Mouse (Mus musculus): ENCODE data around the gene Tenm4. TPM values are rescaled to one million over a fixed set of nuclear protein-coding genes. Genes with fewer than 3 reads are reported as not detected.

The Tenm4 gene
- polyA plus RNA-seq, 1 experiment from 2014 or later, result 33.1 TPM

DNA sequence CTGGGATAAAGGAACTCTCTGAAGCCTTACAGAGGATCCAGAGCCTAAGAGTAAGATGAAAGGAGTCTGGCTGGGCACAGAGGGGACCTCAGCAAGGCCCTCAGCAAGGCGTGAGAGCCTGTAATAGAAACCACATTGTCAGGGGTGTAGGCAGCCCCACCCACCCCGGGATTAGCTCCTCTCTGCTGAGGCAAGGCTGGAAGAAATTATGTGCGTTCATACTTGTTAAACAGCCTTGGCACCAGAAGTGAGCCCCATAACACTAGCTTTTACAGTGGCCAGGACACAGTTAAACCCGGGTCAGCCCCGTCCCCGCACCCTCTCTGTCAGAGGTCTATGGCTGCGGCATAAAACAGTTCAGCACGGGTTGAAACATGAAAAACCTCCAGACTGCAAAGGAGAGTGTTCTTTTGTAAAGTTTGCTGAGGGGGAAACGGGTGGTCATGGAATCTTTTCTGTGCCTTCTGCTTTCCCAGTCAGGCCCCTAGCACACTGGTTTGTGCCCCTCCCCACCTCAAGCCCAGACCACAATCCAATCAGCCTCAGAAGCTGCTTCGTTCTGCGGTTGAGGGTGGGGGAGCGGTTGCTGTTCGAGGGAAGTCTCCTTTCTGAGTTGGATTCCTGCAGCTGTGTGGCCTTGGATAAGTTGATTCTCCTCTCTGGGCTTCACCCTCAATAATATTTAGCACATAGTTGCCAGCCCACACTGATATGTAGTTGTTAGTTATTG, 486.2 kb downstream of the Tenm4 start:
- no peak for ATAC-seq (ENCODE audit: low FRiP score)
- no peak overlapping the region for H3K4me3 ChIP-seq
- H3K27ac ChIP-seq, result no peak overlapping the region
- H3K9me3 ChIP-seq, result no peaks in the 10 kb centered on the region
- H3K27me3 ChIP-seq, result 0 out of 2 replicates have a peak, but pooled peaks cover 6% of the 10 kb centered on the region
- H3K36me3 ChIP-seq, result no peaks in the 10 kb centered on the region
- peaks cover 56% of the 10 kb centered on the region for H3K4me1 ChIP-seq (replicated peaks)
- H3K9ac ChIP-seq, result no peak overlapping the region
- 14% methylated on average over 13 of the region's 13 CpGs for WGBS
- H3K4me2 ChIP-seq, result no peak overlapping the region

DNA sequence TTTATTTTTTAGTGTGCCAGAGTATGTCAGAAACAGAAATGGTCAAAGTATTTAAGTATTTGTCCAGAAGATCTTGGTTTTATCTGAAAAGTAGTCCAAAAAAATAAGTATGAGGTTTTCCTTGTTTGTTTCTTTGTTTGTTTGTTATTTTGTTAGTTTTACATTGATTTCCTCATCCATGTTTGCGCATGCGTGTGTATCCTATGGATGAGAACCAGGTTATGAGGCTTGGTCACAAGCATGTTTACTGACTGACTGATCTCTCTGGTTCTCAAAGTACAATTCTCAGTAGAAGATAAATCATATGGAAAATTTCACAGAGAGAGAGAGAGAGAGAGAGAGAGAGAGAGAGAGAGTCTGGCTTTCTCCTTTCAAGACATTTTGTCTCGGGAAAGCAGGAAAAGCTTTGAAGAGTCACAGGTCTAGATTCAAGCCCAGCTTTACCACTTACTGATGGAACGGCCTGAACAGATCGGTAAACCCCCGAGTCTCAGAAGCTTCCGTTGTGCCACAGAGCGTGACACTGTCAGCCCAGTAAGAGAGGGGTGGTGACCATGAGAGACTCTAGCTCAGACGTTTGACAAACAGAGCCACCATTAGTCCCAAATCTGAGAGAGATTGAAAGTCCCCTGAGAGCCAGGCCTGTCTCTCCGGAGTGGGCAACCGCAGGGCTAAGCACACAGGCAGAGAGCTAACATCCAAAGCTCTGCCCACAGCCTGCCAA, 487.0 kb downstream of the Tenm4 start:
- Histone ChIP-seq H3K27me3 (0 out of 2 replicates have a peak, but pooled peaks cover 6% of the 10 kb centered on the region), H3K9ac (no peak overlapping the region), H3K4me1 (replicated peaks) (peaks cover 55% of the 10 kb centered on the region), H3K27ac (no peak overlapping the region), H3K4me2 (no peak overlapping the region), H3K4me3 (no peak overlapping the region), H3K36me3 (no peaks in the 10 kb centered on the region), H3K9me3 (no peaks in the 10 kb centered on the region)
- no peak for ATAC-seq (ENCODE audit: low FRiP score)
- 68% methylated on average over 11 of the region's 11 CpGs for WGBS

DNA sequence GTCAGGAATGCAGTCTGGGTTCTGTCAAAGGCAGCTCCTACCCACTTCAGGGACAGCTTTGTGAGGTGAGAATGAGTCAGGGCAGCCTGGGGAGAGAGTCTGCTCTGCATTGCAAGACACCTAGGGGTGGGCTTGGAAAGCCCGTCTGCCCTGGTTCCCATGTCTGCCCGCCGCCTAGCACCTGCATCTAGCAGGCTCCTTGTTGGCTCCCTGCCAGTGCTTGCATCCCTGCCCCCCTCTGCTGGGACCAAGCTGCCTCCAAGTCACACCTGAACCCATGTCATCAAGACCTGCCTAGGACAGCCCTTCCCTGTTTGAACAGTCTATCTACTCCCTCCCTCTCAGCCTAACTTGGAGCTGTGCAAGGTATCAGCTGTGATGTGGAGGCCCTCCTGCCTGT, 489.9 kb downstream of the Tenm4 start:
- Histone ChIP-seq H3K4me2 (no peak overlapping the region), H3K4me1 (replicated peaks) (peaks cover 43% of the 10 kb centered on the region), H3K27me3 (no peaks in the 10 kb centered on the region), H3K4me3 (no peak overlapping the region), H3K27ac (peak overlapping the region; percentile 37; the same call in 1 of the 2 replicates), H3K9ac (no peak overlapping the region), H3K36me3 (no peaks in the 10 kb centered on the region), H3K9me3 (no peaks in the 10 kb centered on the region)
- 74% methylated on average over 3 of the region's 3 CpGs for WGBS
- ATAC-seq (ENCODE audit: low FRiP score), result peak; percentile 44; the same call in 1 of the 2 replicates

DNA sequence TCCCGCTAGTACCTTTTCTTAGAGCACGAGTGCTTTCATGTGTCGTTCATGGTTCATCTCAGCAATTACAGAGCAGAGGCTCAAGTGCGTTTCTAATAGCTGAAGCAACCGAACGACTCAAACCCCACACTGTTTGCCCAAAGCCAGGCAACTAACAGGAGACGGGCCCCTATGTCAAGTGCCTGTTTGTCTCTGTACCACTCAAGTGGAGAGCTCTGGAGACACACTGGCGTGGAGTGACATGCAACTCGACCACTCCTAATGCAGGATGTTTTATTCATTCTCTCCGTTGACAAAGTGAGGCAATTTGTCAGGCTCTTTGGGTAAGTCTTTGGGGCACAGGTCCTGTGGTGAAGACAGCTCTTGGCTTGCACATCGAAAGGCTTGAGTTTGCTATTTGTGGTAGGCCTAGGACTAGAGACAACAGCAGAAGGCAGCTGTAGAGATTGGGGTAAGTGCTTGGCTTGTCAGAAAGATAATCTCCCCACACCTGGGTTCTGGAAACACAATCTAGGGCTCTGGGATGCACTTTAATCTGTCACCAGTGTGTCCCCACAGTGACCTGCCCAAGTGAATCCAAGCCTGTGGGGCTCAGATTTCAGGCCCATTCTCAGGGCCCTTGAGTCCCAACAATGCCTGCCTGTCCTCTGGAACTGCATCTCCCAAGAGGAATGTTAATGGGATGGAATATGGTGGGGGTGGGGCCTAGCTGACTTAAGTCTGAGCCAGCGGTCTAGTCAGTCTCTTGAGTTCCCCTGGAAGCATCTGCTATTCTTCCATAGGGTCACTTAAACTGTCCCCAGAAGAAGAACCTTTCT, 490.5 kb downstream of the Tenm4 start:
- Histone ChIP-seq H3K4me1 (replicated peaks) (peaks cover 43% of the 10 kb centered on the region), H3K27ac (peak overlapping the region; percentile 37; the same call in 1 of the 2 replicates), H3K27me3 (no peaks in the 10 kb centered on the region), H3K9me3 (no peaks in the 10 kb centered on the region), H3K36me3 (no peaks in the 10 kb centered on the region), H3K4me2 (no peak overlapping the region), H3K4me3 (no peak overlapping the region), H3K9ac (no peak overlapping the region)
- WGBS, result 32% methylated on average over 12 of the region's 12 CpGs
- ATAC-seq (ENCODE audit: low FRiP score), result 0 out of 2 replicates have a peak, but pooled peaks have one; percentile 3

DNA sequence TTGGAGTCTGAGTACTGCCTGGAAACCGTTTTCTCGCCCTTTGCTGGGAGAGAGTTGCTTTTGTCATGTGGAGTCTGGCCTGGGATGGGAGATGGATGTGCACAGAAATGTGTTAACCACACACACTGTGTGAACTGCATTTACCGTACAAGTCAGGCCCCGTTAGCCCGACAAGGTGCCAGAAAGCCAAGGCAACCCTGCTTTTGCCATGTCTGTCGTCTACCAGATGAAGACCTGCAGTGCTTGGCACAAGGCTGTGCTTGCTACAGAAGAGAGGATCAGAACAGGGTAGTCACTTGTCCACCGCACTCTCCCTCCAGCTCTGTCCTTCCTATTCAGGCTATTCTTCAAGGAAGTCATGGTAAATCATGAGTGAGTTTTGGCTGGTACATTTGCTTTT, 492.3 kb downstream of the Tenm4 start:
- H3K27ac ChIP-seq, result peak overlapping the region; percentile 52
- peak; percentile 33; the same call in 1 of the 2 replicates for ATAC-seq (ENCODE audit: low FRiP score)

DNA sequence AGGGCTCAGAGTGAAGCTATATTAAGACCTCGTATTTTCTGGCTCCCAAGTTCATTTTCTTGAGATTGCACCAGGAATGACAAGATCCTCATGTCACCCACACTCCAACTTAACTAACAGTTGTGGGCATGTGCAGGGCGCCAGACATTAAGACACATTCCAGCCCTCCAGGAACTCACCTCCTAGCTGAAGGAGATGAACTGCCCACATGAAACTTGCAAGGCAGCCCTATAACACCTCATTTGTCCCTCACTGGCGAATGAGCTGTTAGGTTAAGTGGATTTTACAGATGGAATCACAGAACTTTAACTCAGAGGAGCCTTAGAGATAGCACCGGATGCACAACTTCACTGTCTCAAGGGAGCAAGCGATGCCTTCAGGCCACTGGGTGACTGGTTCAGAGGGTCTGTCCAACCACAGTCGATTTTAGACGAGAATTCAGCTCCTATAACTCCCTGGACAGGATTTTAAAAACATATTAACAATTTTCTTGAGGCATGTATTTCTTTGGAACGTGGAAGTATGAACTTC, 495.4 kb downstream of the Tenm4 start:
- Histone ChIP-seq H3K4me1 (replicated peaks) (peaks cover 29% of the 10 kb centered on the region), H3K36me3 (no peaks in the 10 kb centered on the region), H3K27ac (no peak overlapping the region), H3K27me3 (no peaks in the 10 kb centered on the region), H3K9me3 (no peaks in the 10 kb centered on the region), H3K4me2 (no peak overlapping the region), H3K9ac (no peak overlapping the region), H3K4me3 (no peak overlapping the region)
- WGBS, result 80% methylated on average over 8 of the region's 8 CpGs
- no peak for ATAC-seq (ENCODE audit: low FRiP score)

More for the DNA sequence above, 492.3 kb downstream of the Tenm4 start:
- H3K4me3 ChIP-seq, result no peak overlapping the region
- WGBS, result 68% methylated on average over 7 of the region's 7 CpGs
- no peak overlapping the region; the same call in 1 of the 2 replicates for H3K9ac ChIP-seq
- no peaks in the 10 kb centered on the region for H3K36me3 ChIP-seq
- peaks cover 32% of the 10 kb centered on the region for H3K4me1 ChIP-seq (replicated peaks)
- no peak overlapping the region for H3K4me2 ChIP-seq
- no peaks in the 10 kb centered on the region for H3K27me3 ChIP-seq
- H3K9me3 ChIP-seq, result no peaks in the 10 kb centered on the region

DNA sequence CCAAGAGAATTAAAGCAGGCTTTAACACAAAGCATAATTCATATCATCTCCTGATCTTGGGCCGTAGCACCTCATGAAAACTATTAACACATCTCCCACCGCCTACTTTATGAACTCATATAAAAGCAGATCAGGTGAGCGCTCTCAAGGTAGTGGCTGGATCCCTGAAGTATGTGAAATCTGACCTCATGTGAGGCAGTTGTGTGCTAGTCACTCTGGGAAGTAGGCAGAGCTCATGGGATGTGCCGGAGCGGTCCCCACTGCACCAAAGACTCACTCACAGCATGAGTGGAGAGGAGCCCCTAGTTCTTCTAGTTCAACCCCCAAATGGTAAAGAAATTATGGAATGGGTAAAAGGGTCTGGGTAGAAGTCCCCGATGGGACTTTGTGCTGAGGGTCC, 496.6 kb downstream of the Tenm4 start:
- H3K9ac ChIP-seq, result no peak overlapping the region
- H3K4me2 ChIP-seq, result no peak overlapping the region
- H3K9me3 ChIP-seq, result no peaks in the 10 kb centered on the region
- H3K36me3 ChIP-seq, result no peaks in the 10 kb centered on the region
- H3K4me3 ChIP-seq, result no peak overlapping the region
- no peak for ATAC-seq (ENCODE audit: low FRiP score)
- H3K27me3 ChIP-seq, result no peaks in the 10 kb centered on the region
- WGBS, result 89% methylated on average over 6 of the region's 6 CpGs
- H3K27ac ChIP-seq, result no peak overlapping the region
- H3K4me1 ChIP-seq (replicated peaks), result peaks cover 19% of the 10 kb centered on the region

DNA sequence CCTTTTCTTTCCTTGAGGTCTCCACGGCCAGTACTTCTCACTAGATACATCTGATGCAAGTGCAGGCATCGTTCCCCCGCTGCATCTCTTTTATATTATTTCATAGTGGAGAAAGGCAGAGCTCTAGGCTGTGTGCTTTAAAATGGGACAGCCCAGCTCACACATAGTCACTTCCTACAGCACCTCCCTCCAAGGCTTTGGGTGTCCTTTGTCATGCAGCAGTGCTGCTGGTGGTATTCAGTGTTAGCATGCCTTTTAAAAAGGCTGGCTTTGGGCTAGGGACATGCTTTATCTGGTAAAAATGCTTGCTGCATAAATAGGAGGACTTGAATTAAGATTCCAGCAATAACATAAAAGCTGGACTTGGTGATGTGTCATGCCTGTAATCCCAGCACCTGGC, 499.0 kb downstream of the Tenm4 start:
- 59% methylated on average over 3 of the region's 3 CpGs for WGBS
- Histone ChIP-seq H3K27me3 (no peaks in the 10 kb centered on the region), H3K9me3 (no peaks in the 10 kb centered on the region), H3K27ac (peak overlapping the region; percentile 14; the same call in 1 of the 2 replicates), H3K4me2 (no peak overlapping the region), H3K9ac (peak overlapping the region; percentile 0; the same call in 1 of the 2 replicates), H3K4me3 (no peak overlapping the region), H3K4me1 (replicated peaks) (peaks cover 14% of the 10 kb centered on the region), H3K36me3 (no peaks in the 10 kb centered on the region)
- ATAC-seq (ENCODE audit: low FRiP score), result no peak

DNA sequence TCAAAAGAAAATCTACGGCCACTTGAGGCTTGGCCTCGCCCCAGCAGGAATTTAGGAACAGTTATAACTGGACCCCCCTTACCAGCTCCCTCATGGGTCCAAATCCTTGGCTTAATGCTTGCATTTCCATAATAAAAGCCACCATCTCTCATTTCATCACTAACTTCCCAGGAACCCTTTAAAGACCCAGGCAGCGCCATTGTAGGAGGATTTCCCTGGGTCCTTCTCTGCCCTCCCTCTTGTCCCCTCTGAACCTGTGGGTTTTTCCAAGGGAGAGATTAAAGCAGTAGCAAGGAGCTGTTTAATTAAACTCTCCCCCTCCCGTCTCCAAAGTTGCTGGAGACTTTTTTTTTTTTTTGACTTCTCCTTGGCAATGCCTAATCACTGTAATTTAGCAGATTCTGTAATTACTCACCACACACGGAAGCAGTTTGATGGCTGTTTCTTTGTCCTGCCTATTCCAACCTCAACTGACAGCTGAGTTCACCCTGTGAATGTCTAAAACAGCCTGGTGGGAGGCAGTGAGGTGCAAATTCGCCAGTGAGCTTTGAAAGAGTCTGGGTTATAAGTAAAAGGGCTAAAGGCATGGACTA, 501.4 kb downstream of the Tenm4 start:
- Histone ChIP-seq H3K4me1 (replicated peaks) (peaks cover 14% of the 10 kb centered on the region), H3K36me3 (no peaks in the 10 kb centered on the region), H3K4me2 (no peak overlapping the region), H3K27me3 (no peaks in the 10 kb centered on the region), H3K9ac (no peak overlapping the region), H3K27ac (0 out of 2 replicates have a peak overlapping the region, but pooled peaks have one; percentile 42), H3K4me3 (no peak overlapping the region), H3K9me3 (no peaks in the 10 kb centered on the region)
- ATAC-seq (ENCODE audit: low FRiP score), result peak; percentile 78; the same call in 1 of the 2 replicates
- 13% methylated on average over 6 of the region's 6 CpGs for WGBS

DNA sequence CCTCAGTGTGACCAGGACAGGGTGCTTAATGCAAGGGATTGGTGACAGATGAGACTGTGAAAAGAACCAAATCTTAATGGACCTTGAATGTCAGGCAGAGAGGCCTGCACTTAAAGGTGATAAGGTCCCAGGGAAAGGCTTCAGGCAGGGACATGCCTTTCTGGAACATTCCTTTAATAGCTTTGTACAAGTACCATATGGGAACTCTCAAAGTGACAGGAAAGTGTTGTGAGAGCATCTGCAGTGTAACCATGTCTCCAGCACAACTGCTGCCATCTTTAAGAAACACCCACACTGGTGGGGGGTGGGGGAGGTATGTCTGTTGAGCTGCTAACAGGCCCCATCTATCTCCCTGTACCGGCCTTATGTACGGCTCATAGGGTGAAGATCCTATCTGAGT, 506.0 kb downstream of the Tenm4 start:
- Histone ChIP-seq H3K4me2 (no peak overlapping the region), H3K27ac (no peak overlapping the region), H3K9ac (no peak overlapping the region), H3K27me3 (no peaks in the 10 kb centered on the region), H3K9me3 (no peaks in the 10 kb centered on the region), H3K4me1 (replicated peaks) (peaks cover 29% of the 10 kb centered on the region), H3K4me3 (no peak overlapping the region), H3K36me3 (no peaks in the 10 kb centered on the region)
- ATAC-seq (ENCODE audit: low FRiP score), result no peak
- 79% methylated on average over 2 of the region's 2 CpGs for WGBS

DNA sequence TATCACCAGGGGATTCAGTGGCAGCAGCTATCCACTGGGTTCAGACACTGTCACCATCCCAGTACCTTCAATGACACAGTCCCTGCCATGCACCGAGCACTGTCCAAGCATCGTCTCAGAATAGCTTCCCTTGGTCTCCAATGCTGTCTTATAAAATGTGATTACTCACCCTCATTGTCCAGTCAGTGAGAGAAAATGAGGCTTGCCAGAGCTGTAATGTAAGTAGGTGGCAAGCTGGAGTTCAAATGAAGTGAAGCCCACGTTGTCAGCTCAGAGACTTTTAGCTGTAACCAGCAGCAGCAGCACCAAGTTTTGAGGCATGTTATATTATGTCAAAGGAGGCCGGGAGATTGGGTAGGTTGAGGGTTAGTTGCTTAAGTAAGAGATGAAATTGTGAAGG, 507.2 kb downstream of the Tenm4 start:
- H3K9me3 ChIP-seq, result no peaks in the 10 kb centered on the region

More for the DNA sequence above, 507.2 kb downstream of the Tenm4 start:
- Histone ChIP-seq H3K4me1 (replicated peaks) (peaks cover 28% of the 10 kb centered on the region), H3K4me2 (no peak overlapping the region), H3K9ac (no peak overlapping the region), H3K27ac (no peak overlapping the region), H3K4me3 (no peak overlapping the region), H3K36me3 (no peaks in the 10 kb centered on the region), H3K27me3 (no peaks in the 10 kb centered on the region)
- no peak for ATAC-seq (ENCODE audit: low FRiP score)
- WGBS, result 92% methylated on average over 4 of the region's 4 CpGs
